Mouse (Mus musculus): ENCODE measurements around the gene Tmem251. TPM values are rescaled to one million over a fixed set of nuclear protein-coding genes. Genes with fewer than 3 reads are reported as not detected.

Tmem251 gene
- total RNA-seq, 4 experiments from 2014 or later = 3.5 to 4.7 (median 4.4) TPM

GRCm38 (mm10) chr12:102710851-102711375 is 32.6 kb upstream of the Tmem251 start:
- DNase-seq (ENCODE audit: low spot score) = no peak

GRCm38 (mm10) chr12:102713153-102713865 is 30.3 kb upstream of the Tmem251 start:
- no peak for DNase-seq (ENCODE audit: low spot score)

- DNase-seq (ENCODE audit: low spot score) = no peak
These were observed 29.4 kb upstream of the Tmem251 start for GRCm38 (mm10) chr12:102714116-102714515.

GRCm38 (mm10) chr12:102714654-102715395 is 28.7 kb upstream of the Tmem251 start:
- no peak for DNase-seq (ENCODE audit: low spot score)

- peak; percentile 31 for DNase-seq (ENCODE audit: low spot score)
These were observed 23.8 kb upstream of the Tmem251 start for GRCm38 (mm10) chr12:102719552-102720315.

GRCm38 (mm10) chr12:102722451-102722850 is 21.1 kb upstream of the Tmem251 start:
- no peak for DNase-seq (ENCODE audit: low spot score)

GRCm38 (mm10) chr12:102722966-102723365 is 20.6 kb upstream of the Tmem251 start:
- no peak for DNase-seq (ENCODE audit: low spot score)

GRCm38 (mm10) chr12:102723861-102724260 is 19.7 kb upstream of the Tmem251 start:
- no peak for DNase-seq (ENCODE audit: low spot score)

- no peak for DNase-seq (ENCODE audit: low spot score)
These were observed 18.4 kb upstream of the Tmem251 start for GRCm38 (mm10) chr12:102725146-102725545.

GRCm38 (mm10) chr12:102725761-102726175 is 17.8 kb upstream of the Tmem251 start:
- no peak for DNase-seq (ENCODE audit: low spot score)

- no peak for DNase-seq (ENCODE audit: low spot score)
These were observed 13.4 kb upstream of the Tmem251 start for GRCm38 (mm10) chr12:102729855-102730797.

GRCm38 (mm10) chr12:102730798-102731619 is 12.6 kb upstream of the Tmem251 start:
- no peak for DNase-seq (ENCODE audit: low spot score)

- peak; percentile 47 for DNase-seq (ENCODE audit: low spot score)
These were observed 10.2 kb upstream of the Tmem251 start for GRCm38 (mm10) chr12:102733381-102733780.

GRCm38 (mm10) chr12:102739096-102739495 is 4.5 kb upstream of the Tmem251 start:
- no peak for DNase-seq (ENCODE audit: low spot score)

- no peak for DNase-seq (ENCODE audit: low spot score)
These were observed 3.3 kb upstream of the Tmem251 start for GRCm38 (mm10) chr12:102740285-102740684.

- DNase-seq (ENCODE audit: low spot score) = no peak
These were observed 1.5 kb upstream of the Tmem251 start for GRCm38 (mm10) chr12:102742056-102742455.

- no peak for DNase-seq (ENCODE audit: low spot score)
These were observed 450 bp upstream of the Tmem251 start for GRCm38 (mm10) chr12:102743036-102743588.

- no peak for DNase-seq (ENCODE audit: low spot score)
These were observed 1.3 kb downstream of the Tmem251 start for GRCm38 (mm10) chr12:102744839-102745238.

GRCm38 (mm10) chr12:102748256-102748655 is 4.7 kb downstream of the Tmem251 start:
- no peak for DNase-seq (ENCODE audit: low spot score)

GRCm38 (mm10) chr12:102756304-102756703 is 12.7 kb downstream of the Tmem251 start:
- DNase-seq (ENCODE audit: low spot score) = no peak
